Mouse (Mus musculus) erythroblast, adult 5-6 weeks (primary cell): ENCODE results near the gene St6galnac5. TPM values are rescaled to one million over a fixed set of nuclear protein-coding genes. Genes with fewer than 3 reads are reported as not detected.

Experiments
- ATAC-seq: replicated peaks from 2 replicates; pipeline ENCODE4 v1.8.0; 2016; ENCODE audit warnings: moderate number of reproducible peaks, mild to moderate bottlenecking, moderate TSS enrichment, inconsistent platforms; ENCODE audit not compliant: poor library complexity, low FRiP score, severe bottlenecking
- total RNA-seq, 2 experiments: library from RNA; stranded (forward) in 1 of 2; stranded (reverse) in 1 of 2; fragments of 150-400 nt in 1 of 2; fragments of 200-764, 138-1000 nt in 1 of 2; gene quantifications; 2 replicates each; pipeline versions ENCODE4 v1.2.3 to v1.2.4; 2015 to 2017; ENCODE audit warnings: low replicate concordance in 2 of 2

St6galnac5 gene
- total RNA-seq, 2 experiments from 2014 or later, result not detected

DNA sequence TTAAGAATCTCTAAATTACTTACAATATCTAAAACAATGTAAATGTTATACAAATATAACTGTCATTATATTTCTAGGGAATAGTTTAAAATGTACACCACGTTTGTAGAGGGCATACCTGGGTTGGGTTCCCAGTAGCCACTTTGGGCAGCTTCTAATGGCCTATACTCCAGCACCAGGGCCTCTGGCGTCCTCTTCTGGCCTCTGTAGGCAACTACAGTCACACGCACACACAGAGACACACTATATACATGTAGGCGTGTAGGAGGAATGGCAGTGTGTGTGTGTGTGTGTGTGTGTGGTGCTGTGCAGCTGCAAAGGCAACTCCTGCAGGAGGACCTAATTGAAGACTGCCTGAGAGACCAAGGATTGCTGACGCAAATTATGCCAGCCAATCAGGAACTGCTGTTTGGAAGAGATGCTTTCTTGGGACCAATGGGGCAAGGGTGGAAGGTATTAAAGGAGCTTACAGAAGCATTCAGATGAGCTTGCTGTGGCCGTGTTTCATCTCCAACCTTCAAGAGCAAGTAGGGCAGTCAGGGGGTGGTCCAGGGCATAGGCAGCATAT, 106.2 kb downstream of the St6galnac5 start:
- no peak for ATAC-seq

DNA sequence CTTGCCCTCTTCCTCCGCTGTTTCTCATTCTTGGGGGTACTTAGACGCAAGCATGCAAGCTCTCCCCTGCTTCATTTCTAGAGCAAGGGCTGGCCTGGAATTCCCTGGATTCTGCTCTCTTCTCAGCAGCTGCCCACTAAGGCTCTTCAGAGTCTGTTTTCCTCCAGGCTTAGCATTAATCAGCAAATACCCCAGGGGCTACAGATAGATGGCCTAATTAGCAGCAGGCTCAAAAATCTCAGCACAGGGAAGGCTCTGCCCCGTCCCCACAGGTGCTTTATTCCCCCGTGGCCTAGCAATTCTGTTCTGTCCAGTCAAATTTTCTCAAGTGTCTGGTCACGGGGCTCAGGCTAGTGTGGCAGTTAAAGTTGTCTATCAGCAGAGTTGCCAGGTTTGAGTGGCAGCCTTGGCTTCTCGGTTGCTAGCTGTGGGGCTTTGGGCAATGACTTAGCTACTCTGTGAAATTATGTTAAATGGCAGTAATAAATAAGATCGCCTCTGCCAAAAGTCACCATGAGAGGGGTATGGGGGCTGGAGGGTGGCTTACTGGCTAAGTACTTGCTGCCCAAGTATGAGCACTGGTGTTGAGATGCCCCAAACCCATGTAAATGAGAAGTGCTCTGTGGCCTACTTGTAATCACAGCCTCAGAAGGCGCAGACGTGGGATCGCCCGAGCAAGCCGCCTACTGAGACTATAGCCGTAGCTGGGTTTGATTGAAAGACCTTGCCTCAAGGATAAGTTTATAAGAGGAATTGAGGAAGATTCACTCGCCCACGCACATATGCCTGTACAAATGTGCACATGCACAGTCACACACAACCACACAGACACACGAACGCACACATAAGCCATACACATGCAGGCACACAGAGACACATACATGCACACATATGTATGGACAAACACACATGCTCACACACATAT, 107.4 kb downstream of the St6galnac5 start:
- ATAC-seq, result no peak

DNA sequence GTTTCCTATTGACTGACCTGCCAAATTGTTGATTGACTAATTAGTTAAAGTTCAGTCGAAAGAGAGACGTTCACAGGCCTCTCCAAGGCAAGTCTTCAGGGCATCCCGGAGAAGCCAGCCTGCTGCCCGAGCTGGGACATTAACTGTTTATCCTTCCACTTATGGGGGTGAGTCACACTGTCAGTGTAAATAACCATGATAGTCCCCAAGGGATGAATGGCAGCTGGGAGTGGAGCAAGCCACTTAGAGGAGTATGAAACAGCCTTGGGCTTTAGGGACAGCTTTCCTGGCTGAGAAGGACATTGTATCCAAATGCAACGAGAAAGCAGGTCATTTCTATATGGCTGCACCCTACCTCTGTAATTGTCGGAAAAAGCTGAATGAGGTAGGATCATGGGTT, 109.5 kb downstream of the St6galnac5 start:
- ATAC-seq, result no peak

DNA sequence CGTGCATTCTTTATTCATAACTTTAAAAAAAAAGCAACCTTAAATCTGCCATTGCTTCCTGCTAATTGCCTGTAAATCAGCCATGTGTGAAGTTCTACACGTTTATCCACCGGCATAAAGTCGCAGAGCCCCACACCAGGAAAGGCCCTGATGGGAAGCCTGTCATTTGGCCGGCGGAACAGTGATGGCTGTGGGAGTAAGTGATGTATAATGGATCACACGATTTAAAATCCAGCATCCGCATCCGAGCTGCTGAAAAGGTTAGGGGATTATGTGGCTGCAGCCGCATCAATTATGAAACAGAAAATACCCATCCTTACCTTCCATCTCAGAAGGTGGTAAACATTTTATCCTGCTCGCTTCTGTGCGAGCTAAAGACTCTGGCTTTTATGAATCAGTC, 110.0 kb downstream of the St6galnac5 start:
- no peak for ATAC-seq

DNA sequence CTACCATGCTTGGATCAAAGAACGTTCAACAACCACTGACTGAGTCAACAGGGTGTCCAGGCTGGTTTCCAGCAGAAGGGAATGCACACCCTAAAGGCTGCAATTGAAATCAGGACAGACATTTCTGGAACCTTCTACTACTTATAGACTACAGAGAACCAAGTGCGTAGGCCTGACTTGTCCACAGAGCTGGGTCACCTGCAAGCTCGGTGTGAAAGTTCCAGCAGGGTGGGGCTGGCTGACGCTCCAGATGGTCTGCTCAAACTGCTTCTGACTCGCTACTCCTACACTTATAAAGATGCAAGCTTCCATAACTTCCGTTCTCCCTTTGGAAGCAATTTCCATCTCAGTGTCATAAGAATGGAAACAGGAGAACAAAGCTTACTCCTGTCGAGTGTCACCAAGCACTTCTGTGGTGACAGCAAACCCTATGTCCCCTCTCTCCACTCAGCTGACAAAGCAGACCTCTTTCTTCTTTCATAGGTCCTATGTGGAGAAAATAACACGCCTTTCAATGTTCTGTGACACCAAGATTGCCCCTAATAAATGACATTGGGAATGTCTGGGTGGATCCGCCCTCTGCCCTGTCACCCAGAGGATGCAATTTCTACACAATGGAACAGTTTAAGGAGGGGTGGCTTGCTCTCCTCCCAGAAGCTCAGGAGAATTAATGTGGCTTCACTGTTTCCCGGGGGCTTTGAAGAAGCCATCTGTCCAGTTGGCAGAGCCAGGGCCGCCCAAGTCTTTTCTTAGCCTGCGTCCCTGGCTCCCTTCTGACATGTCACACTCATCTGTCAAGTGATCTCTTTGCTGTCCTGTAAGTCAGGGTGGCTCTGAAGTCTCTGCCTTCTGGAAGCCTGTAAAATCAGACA, 114.2 kb downstream of the St6galnac5 start:
- no peak for ATAC-seq

DNA sequence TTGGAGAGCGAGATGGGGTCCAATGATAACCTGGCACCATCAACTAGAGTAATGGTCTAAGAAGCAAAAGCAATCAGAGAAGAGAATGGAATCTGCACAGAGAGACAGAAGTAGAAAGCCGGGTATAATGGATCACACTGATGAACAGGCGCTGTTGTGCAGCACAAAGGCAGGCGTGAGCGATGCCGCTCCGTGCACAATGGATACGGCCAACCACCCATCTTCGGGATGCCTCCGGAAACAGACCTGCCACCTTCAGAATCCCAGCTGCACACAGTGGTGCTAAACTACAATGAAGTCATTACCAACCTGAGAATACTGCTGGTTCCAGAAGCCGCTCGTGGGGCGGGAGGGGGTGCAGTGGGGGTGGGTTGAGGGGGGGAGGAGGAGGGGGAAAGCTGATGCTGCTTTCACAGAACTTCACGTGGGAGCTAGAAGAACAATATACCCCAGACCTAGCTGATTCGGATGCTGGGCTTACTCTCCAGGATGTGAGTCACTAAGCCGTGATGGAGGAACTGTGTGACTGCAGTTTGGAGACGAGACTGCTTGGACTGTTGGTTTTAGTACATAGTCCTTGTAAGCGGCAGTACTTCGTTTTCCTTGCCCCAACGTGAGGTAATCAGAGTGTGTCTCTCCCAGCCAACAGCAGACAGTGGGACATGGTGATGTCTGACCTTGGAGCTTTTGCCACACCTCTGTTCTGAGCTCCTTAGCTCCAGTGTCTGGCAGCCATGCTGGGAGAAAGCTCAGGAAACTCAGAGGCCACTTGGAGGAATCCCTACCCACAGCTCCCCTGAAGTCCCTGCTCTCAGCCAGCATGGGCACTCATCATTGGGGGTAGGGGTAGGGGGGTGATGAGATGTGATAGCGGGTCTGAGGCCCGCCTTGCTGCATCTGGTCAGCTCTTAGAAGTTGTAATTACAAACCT, 115.7 kb downstream of the St6galnac5 start:
- no peak for ATAC-seq

DNA sequence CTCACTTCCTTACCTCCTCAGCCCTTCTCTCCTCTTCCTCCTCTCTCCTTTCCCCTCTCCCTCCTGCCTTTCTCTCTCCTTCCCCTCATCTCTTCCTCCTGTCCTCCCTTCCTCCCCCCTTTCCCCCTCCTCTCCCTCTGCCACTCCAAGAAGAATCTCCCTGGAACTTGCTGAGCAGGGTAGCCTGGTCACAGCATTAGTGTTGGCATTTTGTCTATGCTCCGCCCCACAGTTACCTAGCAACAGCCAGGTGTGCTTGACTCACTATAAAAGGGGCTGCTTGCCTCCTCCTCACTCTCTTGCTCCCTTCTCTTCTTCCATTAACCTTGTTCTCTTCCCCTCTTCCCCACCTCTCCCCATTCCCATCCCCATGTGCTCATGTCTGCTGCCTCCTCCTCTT, 120.1 kb downstream of the St6galnac5 start:
- no peak for ATAC-seq

DNA sequence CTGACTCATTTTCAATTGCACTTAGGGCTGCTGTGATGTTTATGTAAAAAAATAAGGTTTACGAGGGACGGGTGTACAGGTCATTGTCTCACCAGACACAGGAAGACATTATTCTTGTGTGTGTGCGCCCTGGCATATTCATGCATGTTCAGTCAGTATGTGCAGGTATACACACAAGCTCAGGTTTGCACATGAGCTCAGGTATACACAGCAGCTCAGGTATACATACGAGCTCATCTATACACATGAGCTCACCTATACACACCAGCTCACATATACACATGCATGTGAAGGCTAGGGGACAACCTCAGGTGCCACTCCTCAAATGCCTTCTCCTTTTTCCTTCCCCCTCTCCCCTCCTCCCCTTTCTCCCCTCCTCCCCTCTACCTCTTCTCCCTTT, 120.6 kb downstream of the St6galnac5 start:
- no peak for ATAC-seq

DNA sequence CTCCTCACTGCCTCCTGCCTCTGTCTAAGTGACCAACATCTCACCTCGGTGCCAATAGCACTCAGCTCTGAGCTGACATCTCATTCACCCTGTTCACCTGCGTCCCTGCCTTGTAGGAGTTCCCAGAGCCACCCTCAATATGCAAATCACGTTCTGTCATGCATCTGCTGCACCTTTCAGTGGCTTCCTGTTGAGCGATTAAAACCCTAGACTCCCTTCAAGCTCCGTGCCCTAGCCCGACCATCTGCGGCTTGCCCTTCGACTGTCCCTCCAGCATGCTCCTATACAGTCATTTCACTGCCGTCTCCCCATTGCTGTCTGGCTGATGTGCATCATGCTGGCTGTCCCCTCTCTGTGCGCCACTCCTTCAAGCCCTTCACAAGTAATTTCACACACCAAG, 126.0 kb downstream of the St6galnac5 start:
- no peak for ATAC-seq

DNA sequence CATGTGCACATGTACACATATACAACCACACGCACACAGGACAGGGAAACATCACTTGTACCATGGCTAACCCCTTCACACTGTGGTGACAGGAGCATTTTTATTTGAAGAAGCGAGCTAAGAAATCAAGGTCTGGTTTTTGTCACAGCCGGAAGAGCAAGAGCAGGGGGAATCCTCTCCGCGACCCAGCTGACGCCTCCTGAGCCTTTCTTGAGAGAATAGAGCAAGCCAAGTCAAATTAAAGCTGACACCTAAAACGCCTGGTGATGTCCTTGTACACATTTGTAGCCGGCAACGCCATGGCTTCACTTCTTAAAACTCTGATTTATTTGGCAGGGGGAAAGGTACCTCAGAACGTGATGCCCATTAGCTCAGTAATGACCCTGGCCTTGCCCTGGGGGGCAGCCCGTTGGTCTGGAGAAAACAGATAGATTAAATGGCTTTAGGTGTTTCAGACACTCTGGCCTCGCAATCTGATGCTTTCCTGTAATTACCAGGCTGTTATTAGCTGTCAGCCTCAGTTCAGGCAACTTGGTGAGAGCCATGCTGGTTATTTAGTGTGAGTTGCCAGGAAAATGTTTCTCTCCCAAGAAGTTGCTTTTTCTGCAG, 126.9 kb downstream of the St6galnac5 start:
- ATAC-seq, result no peak

DNA sequence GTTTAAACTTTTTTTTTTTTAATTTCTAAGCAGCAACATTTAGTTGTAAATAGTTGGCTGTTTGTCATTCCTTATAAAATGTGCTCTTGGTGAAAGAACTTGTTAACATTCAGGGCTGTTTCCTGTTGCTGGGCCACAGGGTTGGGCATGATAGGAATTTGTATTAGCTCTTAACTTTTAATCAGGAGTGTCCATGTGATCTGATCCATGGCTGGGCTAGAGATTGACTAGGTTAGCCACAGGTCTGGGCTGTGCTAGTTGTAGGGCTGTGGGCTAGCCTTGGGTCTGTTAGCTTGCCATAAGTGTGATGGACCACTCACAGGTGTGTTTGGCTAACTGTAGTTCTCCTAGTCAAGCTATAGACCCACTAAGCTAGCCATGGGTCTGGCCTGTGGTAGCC, 138.1 kb downstream of the St6galnac5 start:
- no peak for ATAC-seq

DNA sequence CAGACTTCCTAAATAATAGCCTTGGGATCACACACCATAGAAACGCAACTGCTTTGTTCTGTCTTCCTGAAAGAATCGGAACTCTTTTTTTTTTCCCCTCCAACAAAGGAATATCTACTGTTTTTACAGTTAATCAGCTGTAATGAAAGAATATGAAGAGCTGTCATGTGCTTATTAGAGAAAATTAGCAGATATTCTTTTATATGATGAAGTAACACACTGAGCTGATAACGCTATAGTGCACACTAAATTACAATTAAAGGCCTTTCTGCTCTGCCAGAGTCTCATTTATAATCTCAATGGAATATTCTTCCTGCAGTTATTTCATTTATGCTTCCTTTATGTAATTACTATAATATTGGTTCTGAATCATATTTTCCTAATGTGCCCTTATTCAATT, 139.4 kb downstream of the St6galnac5 start:
- ATAC-seq, result no peak

DNA sequence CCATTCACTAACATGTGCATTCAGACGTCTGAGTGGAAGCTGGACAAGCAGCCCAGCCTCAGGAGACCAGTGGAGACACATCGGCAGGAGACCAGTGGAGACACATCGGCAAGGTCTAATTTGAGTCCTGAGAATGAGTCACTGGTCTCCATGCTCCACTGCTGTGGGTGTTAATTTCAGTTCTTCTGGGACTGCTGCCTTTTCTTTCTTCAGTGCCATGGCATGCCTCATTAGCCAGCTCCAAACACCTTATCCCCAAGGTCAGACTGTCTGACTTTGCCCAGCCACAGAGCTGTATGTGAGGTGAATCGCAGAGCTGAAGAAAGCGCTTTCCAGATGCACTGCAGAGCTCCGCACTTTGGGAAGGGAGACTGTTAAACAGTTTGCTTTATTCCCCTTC, 140.8 kb downstream of the St6galnac5 start:
- no peak for ATAC-seq

DNA sequence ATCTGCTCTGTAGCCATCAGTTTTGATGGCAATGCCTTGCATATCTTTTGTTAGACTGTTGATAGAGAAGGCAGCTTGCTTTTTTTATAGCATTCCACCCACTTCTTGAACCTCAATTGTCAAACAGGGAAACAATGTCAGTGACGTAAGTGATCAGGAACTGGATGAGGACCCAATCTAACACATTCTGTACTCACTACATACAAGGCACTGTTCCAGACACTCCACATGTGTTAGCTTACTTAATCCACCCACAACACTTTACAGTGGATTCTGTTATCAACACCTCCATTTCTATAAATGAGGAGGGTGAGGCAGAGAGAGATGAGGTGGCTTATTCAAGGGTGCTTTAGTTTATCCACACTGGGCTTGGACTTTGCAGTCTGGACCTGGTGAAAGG, 144.1 kb downstream of the St6galnac5 start:
- no peak for ATAC-seq

DNA sequence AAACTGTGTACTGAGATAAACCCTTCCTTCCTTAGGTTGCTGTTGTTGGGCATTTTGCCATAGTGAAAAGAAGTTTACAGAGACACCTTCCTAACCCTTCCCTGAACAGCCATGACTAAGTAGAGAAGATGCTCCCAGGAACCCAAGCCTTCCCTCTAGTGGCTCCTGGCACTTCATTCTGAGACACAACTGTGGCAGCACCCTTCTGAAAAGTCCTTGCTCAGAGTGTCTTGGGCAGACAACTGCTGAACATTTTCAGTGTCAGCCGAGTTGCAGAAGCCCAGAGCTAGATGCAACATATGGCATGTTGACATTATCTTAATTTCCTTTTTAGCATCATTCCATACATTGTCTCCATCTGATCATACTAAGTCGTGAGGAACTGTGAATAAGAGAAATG, 144.6 kb downstream of the St6galnac5 start:
- ATAC-seq, result no peak

DNA sequence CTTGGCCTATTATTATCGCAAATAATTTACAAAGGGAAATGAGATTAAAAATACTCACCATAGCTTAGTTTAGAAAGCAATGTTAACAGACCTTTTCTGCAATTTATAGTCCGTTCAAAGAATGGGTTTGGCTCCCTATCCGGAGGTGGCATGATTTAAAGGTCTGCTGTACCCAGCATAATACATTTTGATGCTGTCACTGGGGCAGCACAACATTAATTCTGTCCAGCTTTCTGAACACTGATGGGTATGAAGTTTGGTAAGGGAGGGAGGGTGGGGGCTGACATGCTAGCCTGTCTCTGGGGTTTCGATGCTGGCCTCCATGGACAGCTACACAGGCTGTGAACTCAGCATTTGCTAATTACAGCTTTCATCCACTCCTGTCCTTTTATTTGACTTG, 149.6 kb downstream of the St6galnac5 start:
- no peak for ATAC-seq

DNA sequence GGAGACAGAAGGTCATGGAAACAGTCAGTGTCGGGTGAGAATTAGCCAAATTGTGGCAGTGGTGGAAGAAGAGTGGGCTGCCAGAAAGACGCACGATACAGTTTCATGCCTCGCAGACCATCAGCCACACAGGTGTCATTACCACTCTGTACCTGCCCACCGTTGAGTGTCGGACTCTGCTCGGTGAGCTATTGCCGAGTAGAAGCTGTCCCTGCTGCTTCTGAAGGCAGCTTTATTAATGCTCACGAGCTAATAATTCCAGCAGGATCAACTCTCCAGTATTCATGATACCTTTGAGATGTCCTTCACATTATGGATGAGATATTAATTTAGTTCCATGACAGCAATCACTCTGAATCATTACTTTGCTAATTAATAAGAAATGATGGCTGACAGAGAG, 150.1 kb downstream of the St6galnac5 start:
- ATAC-seq, result no peak

DNA sequence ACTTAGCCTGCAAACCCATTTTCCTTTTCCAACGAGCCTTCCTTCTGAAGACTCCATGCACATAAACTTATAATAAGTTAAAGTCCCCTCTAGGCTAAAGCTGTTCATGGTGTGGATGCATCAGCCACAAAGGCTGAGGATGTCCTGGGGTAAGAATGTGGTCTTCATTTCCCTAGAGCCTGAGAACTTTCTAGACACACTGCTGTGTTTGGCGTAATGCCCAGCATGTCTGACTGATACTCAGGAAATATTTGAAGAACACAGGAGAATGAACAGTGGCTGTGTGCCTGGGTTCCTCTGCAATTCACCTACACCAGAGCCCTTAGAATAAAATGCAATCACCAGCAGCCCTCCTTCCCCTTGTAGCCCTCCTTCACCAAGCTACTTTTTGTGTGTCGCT, 150.7 kb downstream of the St6galnac5 start:
- no peak for ATAC-seq

DNA sequence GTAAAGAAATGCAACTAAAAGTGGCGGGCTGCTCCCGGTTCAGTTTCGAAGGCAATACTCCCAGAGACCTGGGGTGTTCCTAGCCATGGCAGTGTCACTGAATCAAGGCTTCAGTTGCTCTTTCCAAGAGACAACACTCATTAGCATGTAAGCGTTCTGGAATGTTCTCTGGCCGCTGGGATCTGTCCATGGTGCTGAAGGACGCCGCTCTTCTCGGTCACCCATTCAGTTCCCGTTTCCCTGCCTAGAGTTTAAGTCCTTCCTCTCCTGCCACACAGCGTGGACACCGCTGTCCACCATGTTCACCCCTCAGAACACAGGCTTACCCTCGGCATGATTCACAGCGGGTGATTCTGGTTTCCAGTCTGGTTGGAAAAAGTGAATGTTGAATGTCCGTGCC, 160.8 kb downstream of the St6galnac5 start:
- no peak for ATAC-seq
